Mouse (Mus musculus) intestine, embryonic 16.5 days (tissue): Measurements from ENCODE around the gene Hax1. TPM values are rescaled to one million over a fixed set of nuclear protein-coding genes. Genes with fewer than 3 reads are reported as not detected.

Experiments used
- ATAC-seq: fragments of 200-750 bp; cut with Nextera tagmentation; 2 replicates; pipeline ENCODE4 v1.8.0; 2017; ENCODE audit warnings: moderate TSS enrichment, moderate library complexity
- H3K27ac ChIP-seq: fragments of 300-500 bp; sonication (generic); 2 replicates; pipeline ENCODE4 v1.5.1; 2014; ENCODE audit warnings: mild to moderate bottlenecking, low read length
- H3K27me3 ChIP-seq: fragments of 300-500 bp; sonication (generic); replicated peaks from 2 replicates; pipeline ENCODE4 v1.6.1; 2014; ENCODE audit warnings: low read length, control low read depth, mixed read lengths; ENCODE audit not compliant: control insufficient read depth, insufficient read depth
- H3K36me3 ChIP-seq: fragments of 300-500 bp; sonication (generic); 2 replicates; pipeline ENCODE4 v1.6.1; 2014; ENCODE audit warnings: low read length, control low read depth; ENCODE audit not compliant: control insufficient read depth, insufficient read depth
- H3K4me1 ChIP-seq: fragments of 300-500 bp; sonication (generic); 2 replicates; pipeline ENCODE4 v1.6.1; 2014; ENCODE audit warnings: low read length, control low read depth, mixed read lengths; ENCODE audit not compliant: control insufficient read depth, insufficient read depth
- H3K4me2 ChIP-seq: fragments of 300-500 bp; sonication (generic); 2 replicates; pipeline ENCODE4 v1.6.1; 2014; ENCODE audit warnings: low read depth, low read length, control low read depth
- H3K4me3 ChIP-seq: fragments of 300-500 bp; sonication (generic); 2 replicates; pipeline ENCODE4 v1.5.1; 2014; ENCODE audit warnings: mild to moderate bottlenecking, low read length
- H3K9ac ChIP-seq: fragments of 300-500 bp; sonication (generic); 2 replicates; pipeline ENCODE4 v1.6.1; 2014; ENCODE audit warnings: low read depth, low read length
- H3K9me3 ChIP-seq: fragments of 300-500 bp; sonication (generic); 2 replicates; pipeline ENCODE4 v1.6.1; 2016; ENCODE audit warnings: low read length, control low read depth; ENCODE audit not compliant: control insufficient read depth
- WGBS: fragments of 180-500 bp; shearing (Covaris S2); extraction: QIAGEN DNeasy Blood & Tissue Kit; methylation state at CpG from one replicate; pipeline ENCODE4 v1.1.7; 2014; 5-methylcytosine and 5-hydroxymethylcytosine counted together
- microRNA-seq: library from miRNA; unstranded; fragments of <30 nt; microRNA quantifications from one replicate; pipeline ENCODE4, GENCODE M21; 2016
- polyA plus RNA-seq: library from polyadenylated mRNA; unstranded; fragments of >200 nt; fragmentation: Nextera tagmentation; extraction: Ambion mirVana; gene quantifications from 2 replicates; pipeline ENCODE4 v1.2.1, GENCODE M21; 2015

Gene Hax1
- polyA plus RNA-seq, 1 experiment from 2014 or later: 135 TPM

DNA sequence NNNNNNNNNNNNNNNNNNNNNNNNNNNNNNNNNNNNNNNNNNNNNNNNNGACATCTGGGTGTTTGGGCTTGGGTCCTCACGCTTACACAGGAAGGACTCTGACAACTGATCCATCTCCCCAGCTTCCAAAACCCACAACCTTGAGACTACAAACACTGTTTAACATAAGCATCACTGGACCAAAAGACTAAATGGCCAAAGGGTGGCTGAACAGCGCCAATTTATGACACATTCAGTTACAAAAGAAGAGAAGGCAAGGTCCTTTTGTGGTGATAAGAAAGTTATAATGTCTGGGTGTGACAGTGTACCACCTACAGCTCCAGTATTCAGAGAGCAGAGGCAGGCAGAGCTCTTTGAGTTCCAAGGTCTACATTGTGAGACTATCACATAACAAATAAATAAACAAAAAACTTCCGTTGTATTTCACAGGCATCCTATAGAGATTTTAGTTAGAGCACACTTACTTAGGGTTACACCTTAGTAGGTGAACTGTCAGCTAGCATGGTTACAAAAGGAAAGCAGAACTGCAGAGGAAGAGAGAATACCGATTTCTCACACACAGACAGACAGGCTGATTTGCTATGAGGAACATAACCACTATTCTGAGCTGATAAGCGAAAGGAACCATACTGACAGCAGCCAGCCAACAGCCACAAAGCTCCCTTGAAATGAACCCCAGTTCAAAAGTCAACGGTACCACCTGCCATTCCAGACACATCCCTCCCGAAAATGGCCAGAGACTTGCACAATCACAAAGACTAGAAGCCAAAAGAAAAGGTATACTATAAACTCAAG is 42.2 kb downstream of the Hax1 start:
- H3K4me1 ChIP-seq: peaks cover 13% of the 10 kb centered on the region
- H3K36me3 ChIP-seq: 0 out of 2 replicates have a peak, but pooled peaks cover 2% of the 10 kb centered on the region
- no peak overlapping the region for H3K4me2 ChIP-seq
- ATAC-seq: no peak
- no peaks in the 10 kb centered on the region for H3K27me3 ChIP-seq
- 91% methylated on average over 7 of the region's 7 CpGs for WGBS
- H3K27ac ChIP-seq: no peak overlapping the region
- H3K9me3 ChIP-seq: no peaks in the 10 kb centered on the region
- H3K4me3 ChIP-seq: no peak overlapping the region
- no peak overlapping the region for H3K9ac ChIP-seq

DNA sequence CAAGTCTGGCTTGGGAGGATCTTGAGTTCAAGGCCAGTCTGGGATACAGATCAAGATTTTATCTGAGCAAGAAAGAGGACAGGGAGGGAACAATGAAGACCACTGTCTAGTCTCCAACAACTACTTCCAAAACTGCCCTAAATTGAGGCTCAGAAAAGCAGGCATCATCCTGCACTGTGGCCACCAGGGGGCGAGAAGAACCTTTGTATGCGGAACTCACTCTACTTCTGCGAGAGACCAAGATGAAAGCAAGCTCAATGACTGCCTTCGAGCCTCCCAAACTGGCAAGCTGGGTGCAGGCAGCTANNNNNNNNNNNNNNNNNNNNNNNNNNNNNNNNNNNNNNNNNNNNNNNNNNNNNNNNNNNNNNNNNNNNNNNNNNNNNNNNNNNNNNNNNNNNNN is 45.2 kb downstream of the Hax1 start:
- Histone ChIP-seq H3K9ac (no peak overlapping the region), H3K9me3 (no peaks in the 10 kb centered on the region), H3K4me1 (no peaks in the 10 kb centered on the region), H3K27me3 (no peaks in the 10 kb centered on the region), H3K27ac (no peak overlapping the region), H3K4me2 (no peak overlapping the region), H3K4me3 (no peak overlapping the region), H3K36me3 (0 out of 2 replicates have a peak, but pooled peaks cover 2% of the 10 kb centered on the region)
- WGBS: 2% methylated on average over 4 of the region's 4 CpGs
- ATAC-seq: peak; percentile 36; the same call in 1 of the 2 replicates

DNA sequence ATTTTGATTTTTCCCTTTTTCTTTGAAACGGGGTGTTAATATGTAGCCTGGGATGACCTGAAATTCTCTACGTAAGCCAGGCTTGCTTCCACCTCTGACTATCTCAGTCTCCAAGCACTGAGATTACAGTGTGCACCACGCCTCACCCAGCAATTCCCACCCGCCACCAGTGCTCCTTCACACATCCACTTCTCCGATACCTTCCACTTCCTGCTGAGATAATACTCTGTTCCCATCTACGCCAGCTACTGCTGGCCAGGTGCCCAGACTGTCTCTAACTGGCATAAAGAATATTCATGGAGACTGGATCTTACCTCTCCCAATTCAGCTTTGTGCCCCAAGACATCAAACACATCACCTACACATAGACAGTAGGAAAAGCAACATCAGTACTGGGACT is 49.9 kb downstream of the Hax1 start:
- peak; percentile 63 for ATAC-seq
- Histone ChIP-seq H3K27me3 (no peaks in the 10 kb centered on the region), H3K27ac (no peak overlapping the region), H3K4me1 (no peaks in the 10 kb centered on the region), H3K36me3 (peaks cover 2% of the 10 kb centered on the region; the same call in 1 of the 2 replicates), H3K9me3 (no peaks in the 10 kb centered on the region), H3K4me3 (no peak overlapping the region), H3K9ac (no peak overlapping the region), H3K4me2 (no peak overlapping the region)
- 80% methylated on average over 6 of the region's 6 CpGs for WGBS

- peaks cover 2% of the 10 kb centered on the region; the same call in 1 of the 2 replicates for H3K36me3 ChIP-seq
- no peak overlapping the region for H3K9ac ChIP-seq
- WGBS: 89% methylated on average over 11 of the region's 11 CpGs
- no peaks in the 10 kb centered on the region for H3K4me1 ChIP-seq
- H3K4me2 ChIP-seq: no peak overlapping the region
- H3K27me3 ChIP-seq: no peaks in the 10 kb centered on the region
- no peak overlapping the region for H3K27ac ChIP-seq
- no peaks in the 10 kb centered on the region for H3K9me3 ChIP-seq
- H3K4me3 ChIP-seq: no peak overlapping the region
- no peak for ATAC-seq
Measured at GRCm38 (mm10) chr3:89948021-89948420, 50.6 kb downstream of the Hax1 start.

Small RNA genes lying within 50 kb of the gene (microRNA-seq; reads per million reads assigned to microRNA genes)
- gene Mir7669: not detected

Other genes starting within 250 kb of the Hax1 start
- 1.5 and 1.7 TPM in 2 replicates for gene Chrnb2, start 234.1 kb downstream of the Hax1 start, polyA plus RNA-seq
- gene Ube2q1, start 225.2 kb downstream of the Hax1 start, polyA plus RNA-seq: 8.2 and 11.5 TPM in 2 replicates
- gene She, start 167.4 kb downstream of the Hax1 start, polyA plus RNA-seq: 2.3 and 2.6 TPM in 2 replicates
- 3.0 and 3.4 TPM in 2 replicates for gene Il6ra, start 85.6 kb downstream of the Hax1 start, polyA plus RNA-seq
- 6.2 and 6.9 TPM in 2 replicates for gene Atp8b2, start 35.3 kb downstream of the Hax1 start, polyA plus RNA-seq
- gene 4933434E20Rik, start 52.9 kb upstream of the Hax1 start, polyA plus RNA-seq: 194 and 199 TPM in 2 replicates
- gene Ubap2l, start 53.8 kb upstream of the Hax1 start, polyA plus RNA-seq: 122 and 146 TPM in 2 replicates
- 532 and 565 TPM in 2 replicates for gene Tpm3, start 73.9 kb upstream of the Hax1 start, polyA plus RNA-seq
- gene Nup210l, start 105.4 kb upstream of the Hax1 start, polyA plus RNA-seq: 0.16 and 0.17 TPM in 2 replicates
- 1,326 and 1,461 TPM in 2 replicates for gene Rps27, start 214.9 kb upstream of the Hax1 start, polyA plus RNA-seq
- gene Rab13, start 214.9 kb upstream of the Hax1 start, polyA plus RNA-seq: 18.6 and 22.0 TPM in 2 replicates
- 110 and 114 TPM in 2 replicates for gene Jtb, start 232.8 kb upstream of the Hax1 start, polyA plus RNA-seq
- gene Creb3l4, start 244.7 kb upstream of the Hax1 start, polyA plus RNA-seq: 16.0 and 18.9 TPM in 2 replicates
- 94.5 and 127 TPM in 2 replicates for gene Slc39a1, start 249.4 kb upstream of the Hax1 start, polyA plus RNA-seq